Mouse (Mus musculus): ENCODE results near the gene Pdss1. TPM values are rescaled to one million over a fixed set of nuclear protein-coding genes. Genes with fewer than 3 reads are reported as not detected.

The Pdss1 gene
- polyA plus RNA-seq (2015; fragmentation: Nextera tagmentation; extraction: Ambion mirVana) = 20.3 and 20.4 TPM in 2 replicates

DNA sequence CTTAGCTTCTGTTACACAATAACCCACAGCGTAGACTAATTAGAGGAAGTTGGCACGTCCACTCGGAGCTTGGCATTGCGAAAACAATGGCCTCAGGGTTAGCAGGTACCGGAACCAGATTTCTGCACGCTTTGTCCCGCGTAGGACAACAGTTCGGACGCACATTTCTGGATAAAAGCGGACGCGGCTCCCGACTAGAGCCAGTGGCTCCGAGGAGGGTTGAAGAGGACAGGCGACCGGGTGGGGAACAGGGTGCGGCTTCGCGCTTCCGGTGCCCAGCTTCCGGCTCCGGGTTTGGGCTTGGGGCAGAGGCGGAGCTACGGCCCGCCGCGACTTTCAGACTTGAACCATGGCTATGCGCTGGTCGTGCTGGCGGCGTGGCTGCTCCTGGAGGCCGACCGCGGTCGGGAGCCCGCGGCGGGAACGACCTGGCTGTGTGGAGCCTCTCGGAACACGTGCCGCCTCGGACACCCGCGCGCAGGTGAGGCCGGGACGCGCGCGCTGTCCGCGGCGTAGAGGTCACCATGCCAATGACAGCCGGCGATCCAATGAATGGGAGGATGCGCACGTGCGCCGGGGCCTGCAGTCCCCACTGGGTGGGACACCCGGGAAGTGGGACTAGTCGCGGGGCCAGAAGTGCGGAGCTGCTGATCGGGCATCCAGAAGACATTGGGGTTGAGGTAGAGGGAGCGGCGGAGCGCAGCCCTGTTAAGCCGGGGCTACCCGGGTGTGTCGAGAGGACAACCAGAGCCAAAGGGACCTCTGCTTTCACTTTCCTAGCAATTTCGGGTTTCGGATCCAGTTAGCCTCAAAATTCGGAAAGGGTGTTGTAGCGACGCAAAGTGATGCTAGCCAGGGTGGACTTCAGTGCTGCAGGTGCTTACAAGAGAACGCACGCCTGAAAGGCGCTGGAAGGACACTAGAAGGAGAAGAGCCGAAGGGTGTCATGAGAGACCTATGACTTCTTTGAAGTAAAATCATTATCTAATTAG lies at the start of gene Pdss1:
Pdss1 (plus strand) TSS at position 241 of the 992 bp plus-strand sequence.

Other genes starting within 250 kb of the Pdss1 start
- gene Apbb1ip, start 121.4 kb upstream of the Pdss1 start, polyA plus RNA-seq (2015; fragmentation: Nextera tagmentation; extraction: Ambion mirVana) = 2.7 and 3.5 TPM in 2 replicates
- gene Abi1, start 144.7 kb downstream of the Pdss1 start, polyA plus RNA-seq (2015; fragmentation: Nextera tagmentation; extraction: Ambion mirVana) = 20.9 and 23.3 TPM in 2 replicates
- 21.6 and 23.6 TPM in 2 replicates for gene Acbd5, start 172.6 kb downstream of the Pdss1 start, polyA plus RNA-seq (2015; fragmentation: Nextera tagmentation; extraction: Ambion mirVana)

All from skeletal muscle tissue, postnatal 0 days (tissue).